Mouse (Mus musculus) CH12.LX (cell line): ENCODE results near the gene Nupr1. TPM values are rescaled to one million over a fixed set of nuclear protein-coding genes. Genes with fewer than 3 reads are reported as not detected.

Experiments used
- DNase-seq: peaks from one replicate; pipeline ENCODE4 v3.0.0-alpha.2; 2013; ENCODE audit errors: extremely low read depth
- H3K27ac ChIP-seq: 2 replicates; pipeline ENCODE4 v1.5.1; 2012; ENCODE audit warnings: low read depth, mild to moderate bottlenecking, control low read depth, moderate library complexity; ENCODE audit not compliant: insufficient read depth
- H3K27me3 ChIP-seq: replicated peaks from 2 replicates; pipeline ENCODE3; 2012; ENCODE audit warnings: inconsistent platforms
- H3K36me3 ChIP-seq, 2 experiments: replicated peaks in 1 of 2; 2 replicates each; pipeline versions ENCODE3 to v1.6.1; 2012; ENCODE audit warnings: inconsistent platforms in 1 of 2, low read length in 1 of 2, mild to moderate bottlenecking in 1 of 2, mixed read lengths in 1 of 2, moderate library complexity in 1 of 2; ENCODE audit not compliant: control insufficient read depth in 1 of 2, insufficient read depth in 1 of 2
- H3K4me1 ChIP-seq, 2 experiments: 2 replicates each; pipeline ENCODE4 v1.6.1; 2012; ENCODE audit warnings: inconsistent platforms in 1 of 2, moderate library complexity in 1 of 2; ENCODE audit not compliant: insufficient read depth in 2 of 2, control insufficient read depth in 1 of 2
- H3K4me2 ChIP-seq: 2 replicates; pipeline ENCODE4 v1.6.1; 2012; ENCODE audit warnings: low read depth, mild to moderate bottlenecking, control low read depth; ENCODE audit not compliant: poor library complexity, insufficient read depth, severe bottlenecking
- H3K4me3 ChIP-seq, 3 experiments: fragments of 150-350 bp in 1 of 3; sonication (generic) in 1 of 3; replicated peaks in 1 of 3; 2 replicates each; pipeline versions ENCODE3 to v1.5.1; 2011 to 2012; ENCODE audit warnings: low read depth in 2 of 3, low read length in 2 of 3, mild to moderate bottlenecking in 2 of 3, moderate library complexity in 2 of 3, control low read depth in 1 of 3, improper control_type of control experiment in 1 of 3, inconsistent platforms in 1 of 3, mixed read lengths in 1 of 3; ENCODE audit not compliant: poor library complexity in 1 of 3
- H3K79me2 ChIP-seq: replicated peaks from 2 replicates; pipeline ENCODE4 v1.6.1; 2012; ENCODE audit warnings: mild to moderate bottlenecking, moderate library complexity; ENCODE audit not compliant: control insufficient read depth, poor library complexity, insufficient read depth, severe bottlenecking; ENCODE audit errors: extremely low read depth
- H3K9ac ChIP-seq: 2 replicates; pipeline ENCODE4 v1.6.1; 2012; ENCODE audit warnings: low read depth, mild to moderate bottlenecking, control low read depth, moderate library complexity; ENCODE audit not compliant: insufficient read depth
- H3K9me3 ChIP-seq: replicated peaks from 2 replicates; pipeline ENCODE3; 2012; ENCODE audit warnings: low read length, inconsistent platforms, mixed read lengths
- BHLHE40 ChIP-seq: IDR thresholded peaks from 2 replicates; pipeline ENCODE4 v1.6.1; 2011; ENCODE audit warnings: mild to moderate bottlenecking, low read depth, low read length, improper control_type of control experiment
- CHD2 ChIP-seq: IDR thresholded peaks from 2 replicates; pipeline ENCODE4 v1.6.1; 2011; ENCODE audit warnings: low read length, improper control_type of control experiment
- CTCF ChIP-seq, 2 experiments: IDR thresholded peaks in 1 of 2; conservative IDR thresholded peaks in 1 of 2; 2 replicates each; pipeline ENCODE4 v1.5.1; 2011 to 2012; ENCODE audit warnings: low read depth in 2 of 2, low read length in 2 of 2, improper control_type of control experiment in 1 of 2, inconsistent platforms in 1 of 2, mild to moderate bottlenecking in 1 of 2, moderate library complexity in 1 of 2
- EP300 ChIP-seq: IDR thresholded peaks from 2 replicates; pipeline ENCODE4 v1.6.1; 2011; ENCODE audit warnings: low read length, improper control_type of control experiment
- ETS1 ChIP-seq: conservative IDR thresholded peaks from 2 replicates; pipeline ENCODE4 v1.6.1; 2012; ENCODE audit warnings: low read depth, mild to moderate bottlenecking, inconsistent platforms, low read length, improper control_type of control experiment, moderate library complexity
- GABPA ChIP-seq: IDR thresholded peaks from 2 replicates; pipeline ENCODE4 v1.6.1; 2012; ENCODE audit warnings: low read depth, low read length, improper control_type of control experiment, inconsistent platforms; ENCODE audit not compliant: insufficient replicate concordance
- JUN ChIP-seq: IDR thresholded peaks from 2 replicates; pipeline ENCODE4 v1.6.1; 2011; ENCODE audit warnings: low read depth, mild to moderate bottlenecking, low read length, improper control_type of control experiment, moderate library complexity; ENCODE audit not compliant: insufficient read depth
- JUND ChIP-seq: conservative IDR thresholded peaks from 2 replicates; pipeline ENCODE4 v1.6.1; 2011; ENCODE audit warnings: low read depth, low read length, improper control_type of control experiment
- MAX ChIP-seq: IDR thresholded peaks from 2 replicates; pipeline ENCODE4 v1.6.1; 2011; ENCODE audit warnings: low read length, improper control_type of control experiment
- MAZ ChIP-seq: IDR thresholded peaks from 2 replicates; pipeline ENCODE4 v1.6.1; 2012; ENCODE audit warnings: low read depth, mild to moderate bottlenecking, inconsistent platforms, low read length, improper control_type of control experiment, moderate library complexity
- RAD21 ChIP-seq: IDR thresholded peaks from 2 replicates; pipeline ENCODE4 v1.6.1; 2011; ENCODE audit warnings: low read depth, mild to moderate bottlenecking, low read length, improper control_type of control experiment, moderate library complexity
- SIN3A ChIP-seq: IDR thresholded peaks from 2 replicates; pipeline ENCODE4 v1.6.1; 2012; ENCODE audit warnings: low read length, improper control_type of control experiment, inconsistent platforms
- SMC3 ChIP-seq: IDR thresholded peaks from 2 replicates; pipeline ENCODE4 v1.6.1; 2011; ENCODE audit warnings: low read depth, low read length, improper control_type of control experiment
- TBP ChIP-seq: conservative IDR thresholded peaks from 2 replicates; pipeline ENCODE4 v1.6.1; 2011; ENCODE audit warnings: low read depth, low read length, improper control_type of control experiment
- UBTF ChIP-seq: IDR thresholded peaks from 2 replicates; pipeline ENCODE4 v1.6.1; 2012; ENCODE audit warnings: low read depth, mild to moderate bottlenecking, inconsistent platforms, low read length, improper control_type of control experiment, moderate library complexity
- USF1 ChIP-seq: IDR thresholded peaks from 2 replicates; pipeline ENCODE4 v1.6.1; 2014; ENCODE audit warnings: low read depth, mild to moderate bottlenecking, inconsistent platforms, low read length, improper control_type of control experiment
- ZC3H11A ChIP-seq: IDR thresholded peaks from 2 replicates; pipeline ENCODE4 v1.6.1; 2012; ENCODE audit warnings: low read depth, mild to moderate bottlenecking, inconsistent platforms, low read length, improper control_type of control experiment
- ZNF384 ChIP-seq: IDR thresholded peaks from 2 replicates; pipeline ENCODE4 v1.6.1; 2012; ENCODE audit warnings: low read depth, low read length, improper control_type of control experiment, inconsistent platforms
- dilution Hi-C: fragments of 300-500 bp; cut with MboI; formaldehyde crosslinking; loops from 2 replicates; pipeline ENCODE4 v1.14.3; 2020; ENCODE audit warnings: low sequenced_read_pairs; ENCODE audit not compliant: extremely low pct_unique_long_range_greater_than_20kb, extremely low pct_ligation_motif_present
- in situ Hi-C: fragments of 300-500 bp; cut with MboI; formaldehyde crosslinking; loops from 3 replicates; pipeline ENCODE4 v1.14.3; 2019; ENCODE audit warnings: low sequenced_read_pairs, low pct_ligation_motif_present, low pct_unique_long_range_greater_than_20kb, mixed read lengths
- polyA plus RNA-seq: library from polyadenylated mRNA; unstranded; fragments of >175 nt; gene quantifications from 2 replicates; pipeline ENCODE4 v1.2.1, GENCODE M21; 2012; ENCODE audit warnings: low read depth; ENCODE audit not compliant: insufficient read length
- total RNA-seq, 2 experiments: library from RNA; depleted of rRNA; stranded (reverse); fragments of 300-350 nt in 1 of 2; fragments of >200 nt in 1 of 2; gene quantifications; 2 replicates each; pipeline ENCODE4 v1.2.3; 2012 to 2014

Gene Nupr1
- total and polyA plus RNA-seq, 3 experiments = 6.4 to 13.9 (median 13.5) TPM

- H3K36me3 ChIP-seq = peaks cover 17 to 51% of the 10 kb centered on the region in 2 experiments
- H3K4me3 ChIP-seq = peak overlapping the region; percentile 25 to 57 (median 42)
- H3K79me2 ChIP-seq = no peaks in the 10 kb centered on the region
- H3K9me3 ChIP-seq = no peaks in the 10 kb centered on the region
- peak overlapping the region; percentile 3 for H3K4me2 ChIP-seq
- no peak for DNase-seq
- dilution Hi-C loops = no loop called here
- H3K4me1 ChIP-seq = peaks cover 9 to 33% of the 10 kb centered on the region in 2 experiments; a peak in 3 of 4 replicates
- no peak overlapping the region for H3K27ac ChIP-seq
- no peaks in the 10 kb centered on the region for H3K27me3 ChIP-seq
- in situ Hi-C loops = loop anchor here (5.0 kb wide), 1 partner anchor 40 kb away; no protein-coding TSS in a partner anchor
- peak overlapping the region; percentile 65; the same call in 1 of the 2 replicates for H3K9ac ChIP-seq
- TF ChIP-seq MAZ = no peak
- TF ChIP-seq USF1 = no peak
- no peak for TF ChIP-seq MAX
- no peak for TF ChIP-seq UBTF
- TF ChIP-seq CHD2 = no peak
These were observed 47.9 kb downstream of the Nupr1 start for GRCm38 (mm10) chr7:126582759-126583158.

GRCm38 (mm10) chr7:126581661-126582060 lies 49.0 kb downstream of the Nupr1 start:
- no peak overlapping the region for H3K4me3 ChIP-seq
- H3K4me1 ChIP-seq = peaks cover 9 to 33% of the 10 kb centered on the region in 2 experiments; a peak in 3 of 4 replicates
- H3K9ac ChIP-seq = no peak overlapping the region
- DNase-seq = no peak
- no peaks in the 10 kb centered on the region for H3K79me2 ChIP-seq
- dilution Hi-C loops = no loop called here
- H3K4me2 ChIP-seq = no peak overlapping the region
- no peak overlapping the region for H3K27ac ChIP-seq
- no peak for TF ChIP-seq JUND
- TF ChIP-seq TBP = no peak
- TF ChIP-seq GABPA = no peak
- TF ChIP-seq ETS1 = no peak
- TF ChIP-seq JUN = no peak
- no peak for TF ChIP-seq ZC3H11A
- no peak for TF ChIP-seq SIN3A
- H3K9me3 ChIP-seq = no peaks in the 10 kb centered on the region
- no peaks in the 10 kb centered on the region for H3K27me3 ChIP-seq
- H3K36me3 ChIP-seq = peaks cover 21 to 54% of the 10 kb centered on the region in 2 experiments
- in situ Hi-C loops = loop anchor here (5.0 kb wide), 1 partner anchor 41 kb away; no protein-coding TSS in a partner anchor

GRCm38 (mm10) chr7:126579172-126579571 lies 51.5 kb downstream of the Nupr1 start:
- in situ Hi-C loops = no loop called here
- Histone ChIP-seq H3K9me3 (no peaks in the 10 kb centered on the region), H3K27ac (no peak overlapping the region), H3K36me3 (peaks cover 37 to 76% of the 10 kb centered on the region in 2 experiments), H3K79me2 (no peaks in the 10 kb centered on the region), H3K4me1 (peaks cover 0 to 15% of the 10 kb centered on the region in 2 experiments; a peak in 2 of 4 replicates), H3K4me3 (no peak overlapping the region), H3K4me2 (no peak overlapping the region), H3K27me3 (no peaks in the 10 kb centered on the region), H3K9ac (no peak overlapping the region)
- dilution Hi-C loops = no loop called here
- DNase-seq = no peak
- TF ChIP-seq SMC3 (peak; percentile 91), CTCF (conservative IDR thresholded peaks at IDR 0.05 in 1 of 2, IDR thresholded peaks at IDR 0.05 in 1 of 2; ENCODE audit: low read depth in 2 of 2, low read length in 2 of 2) (peak; percentile 46 to 82; a peak in 3 of 4 replicates), MAX (no peak), EP300 (no peak), UBTF (no peak), RAD21 (peak; percentile 78), ZNF384 (no peak), BHLHE40 (no peak), ZC3H11A (peak; percentile 34; the same call in 1 of the 2 replicates)
